Mouse (Mus musculus) midbrain, embryonic 11.5 days (tissue): ENCODE data around the gene Prl2c1. TPM values are rescaled to one million over a fixed set of nuclear protein-coding genes. Genes with fewer than 3 reads are reported as not detected.
"Not testable (repeated sequence)": the region's sequence is repeated elsewhere in the genome, so short reads cannot be mapped to it uniquely, and the experiment has no call there.

Experiments
- ATAC-seq: fragments of 200-750 bp; cut with Nextera tagmentation; 2 replicates; pipeline ENCODE4 v1.8.0; 2017; ENCODE audit warnings: moderate TSS enrichment, moderate library complexity; ENCODE audit not compliant: low FRiP score
- DNase-seq: peaks from one replicate; pipeline ENCODE4 v3.0.0; 2015; ENCODE audit warnings: low spot score; ENCODE audit errors: missing footprints
- H3K27ac ChIP-seq: fragments of 300-500 bp; sonication (generic); 2 replicates; pipeline ENCODE4 v1.5.1; 2014; ENCODE audit warnings: low read depth, low read length
- H3K27me3 ChIP-seq: fragments of 300-500 bp; sonication (generic); 2 replicates; pipeline ENCODE4 v1.6.1; 2014; ENCODE audit warnings: mild to moderate bottlenecking, low read length, moderate library complexity, mixed read lengths; ENCODE audit not compliant: control insufficient read depth, insufficient read depth
- H3K36me3 ChIP-seq: fragments of 300-500 bp; sonication (generic); 2 replicates; pipeline ENCODE4 v1.6.1; 2014; ENCODE audit warnings: mild to moderate bottlenecking, low read length, moderate library complexity, mixed read lengths; ENCODE audit not compliant: control insufficient read depth, insufficient read depth
- H3K4me1 ChIP-seq: fragments of 300-500 bp; sonication (generic); 2 replicates; pipeline ENCODE4 v1.6.1; 2014; ENCODE audit warnings: low read length; ENCODE audit not compliant: control insufficient read depth, insufficient read depth
- H3K4me2 ChIP-seq: fragments of 300-500 bp; sonication (generic); 2 replicates; pipeline ENCODE4 v1.6.1; 2014; ENCODE audit warnings: mild to moderate bottlenecking, moderate library complexity
- H3K4me3 ChIP-seq: fragments of 300-500 bp; sonication (generic); 2 replicates; pipeline ENCODE4 v1.5.1; 2014; ENCODE audit warnings: low read depth, low read length
- H3K9ac ChIP-seq: fragments of 300-500 bp; sonication (generic); 2 replicates; pipeline ENCODE4 v1.6.1; 2014; ENCODE audit warnings: low read length
- H3K9me3 ChIP-seq: fragments of 300-500 bp; sonication (generic); 2 replicates; pipeline ENCODE4 v1.6.1; 2016; ENCODE audit warnings: low read length; ENCODE audit not compliant: control insufficient read depth
- WGBS: fragments of 180-500 bp; shearing (Covaris S2); extraction: QIAGEN DNeasy Blood & Tissue Kit; methylation state at CpG from one replicate; pipeline ENCODE4 v1.1.7; 2014; 5-methylcytosine and 5-hydroxymethylcytosine counted together
- polyA plus RNA-seq: library from polyadenylated mRNA; unstranded; fragments of >200 nt; fragmentation: Nextera tagmentation; extraction: Ambion mirVana; gene quantifications from 2 replicates; pipeline ENCODE4 v1.2.1, GENCODE M21; 2014

Prl2c1 gene
- not detected in 2 replicates for polyA plus RNA-seq

GRCm38 (mm10) chr13:27849042-27849441 lies at the start of gene Prl2c1:
Gene Prl2c1 (plus strand): TSS chr13:27849342.
- Histone ChIP-seq H3K27ac (no peak within 1 kb of the TSS), H3K9ac (no peak within 1 kb of the TSS), H3K4me1 (no peaks in the 10 kb centered on the region), H3K4me2 (no peak within 1 kb of the TSS), H3K36me3 (no peaks in the 10 kb centered on the region), H3K9me3 (no peaks in the 10 kb centered on the region), H3K27me3 (no peaks in the 10 kb centered on the region), H3K4me3 (no peak within 1 kb of the TSS)
- WGBS, result 88% methylated on average over 3 of the region's 3 CpGs
- DNase-seq (no peak), ATAC-seq (no peak)

- H3K27me3 ChIP-seq, result no peaks in the 10 kb centered on the region
- DNase-seq, result no peak
- no peaks in the 10 kb centered on the region for H3K4me1 ChIP-seq
- no peaks in the 10 kb centered on the region for H3K9me3 ChIP-seq
- H3K4me3 ChIP-seq, result no peak within 1 kb of the TSS
- no peak within 1 kb of the TSS for H3K9ac ChIP-seq
- ATAC-seq, result no peak
- H3K4me2 ChIP-seq, result no peak within 1 kb of the TSS
- no peak within 1 kb of the TSS for H3K27ac ChIP-seq
- WGBS, result 83% methylated on average over 1 of the region's 1 CpGs
- H3K36me3 ChIP-seq, result no peaks in the 10 kb centered on the region
Measured at GRCm38 (mm10) chr13:27801354-27801753, 47.8 kb upstream of the Prl2c1 start, which contains the start of gene Prl2a1. Gene Prl2a1 (plus strand): TSS chr13:27801654.

DNA sequence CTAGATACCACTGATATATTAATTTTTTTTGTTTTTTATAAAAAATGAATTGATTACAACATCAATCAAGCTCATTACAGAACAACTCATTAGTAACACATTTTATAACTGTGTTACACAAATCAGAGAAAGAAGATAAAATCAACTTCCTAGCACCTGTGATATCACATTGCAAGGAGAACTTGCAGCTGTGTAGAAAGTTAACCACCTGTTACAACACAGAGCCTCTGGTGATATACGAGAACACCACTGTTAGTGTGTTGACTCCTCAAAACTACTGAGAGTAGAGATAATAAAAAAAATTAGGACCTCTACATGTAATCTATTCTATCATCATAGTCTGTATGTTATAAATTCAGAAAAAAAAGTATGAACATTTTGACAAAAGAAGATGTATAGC lies 46.4 kb upstream of the Prl2c1 start:
- 85% methylated on average over 1 of the region's 1 CpGs for WGBS
- Histone ChIP-seq H3K4me2 (no peak overlapping the region), H3K4me1 (no peaks in the 10 kb centered on the region), H3K27ac (no peak overlapping the region), H3K9me3 (no peaks in the 10 kb centered on the region), H3K36me3 (no peaks in the 10 kb centered on the region), H3K9ac (no peak overlapping the region), H3K27me3 (no peaks in the 10 kb centered on the region), H3K4me3 (no peak overlapping the region)
- ATAC-seq (no peak), DNase-seq (no peak)

DNA sequence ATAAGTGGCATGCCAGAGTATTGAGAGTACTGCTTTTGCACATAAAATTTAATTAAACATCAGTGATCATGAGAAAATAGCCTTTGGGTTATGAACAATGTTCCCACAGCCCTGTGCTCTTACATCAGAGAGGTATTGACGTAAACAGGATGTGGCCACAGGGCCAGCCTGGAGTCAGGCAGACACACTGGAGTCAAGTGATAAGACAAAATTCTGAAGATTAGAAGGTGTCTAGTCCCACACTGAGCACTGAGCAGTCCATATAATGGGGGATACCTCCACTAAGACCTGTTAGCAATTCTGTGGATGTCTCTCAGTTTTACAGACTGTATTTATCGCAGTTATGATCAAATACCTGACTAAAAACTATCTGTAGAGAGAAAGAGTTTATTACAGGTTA lies 55.1 kb downstream of the Prl2c1 start:
- H3K4me1 ChIP-seq, ATAC-seq: not testable (repeated sequence)
- 92% methylated on average over 2 of the region's 2 CpGs for WGBS

More for the DNA sequence above, 55.1 kb downstream of the Prl2c1 start:
- H3K27me3 ChIP-seq, H3K36me3 ChIP-seq, H3K9ac ChIP-seq, H3K4me3 ChIP-seq, H3K9me3 ChIP-seq, DNase-seq, H3K27ac ChIP-seq, H3K4me2 ChIP-seq: not testable (repeated sequence)

Other genes starting within 250 kb of the Prl2c1 start
- gene Prl7b1, start 238.8 kb upstream of the Prl2c1 start, polyA plus RNA-seq, result not detected in 2 replicates
- not detected in 2 replicates for gene Prl7a1, start 206.8 kb upstream of the Prl2c1 start, polyA plus RNA-seq
- gene Prl7a2, start 181.3 kb upstream of the Prl2c1 start, polyA plus RNA-seq, result not detected in 2 replicates
- gene Prl7d1, start 132.6 kb upstream of the Prl2c1 start, polyA plus RNA-seq, result not detected in 2 replicates
- gene Prl7c1, start 68.5 kb upstream of the Prl2c1 start, polyA plus RNA-seq, result not detected in 2 replicates
- gene Prl2a1, start 47.7 kb upstream of the Prl2c1 start, polyA plus RNA-seq, result not detected in 2 replicates
- not detected in 2 replicates for gene Prl4a1, start 166.9 kb downstream of the Prl2c1 start, polyA plus RNA-seq